Mouse (Mus musculus): ENCODE results near the gene Smco4.

DNA sequence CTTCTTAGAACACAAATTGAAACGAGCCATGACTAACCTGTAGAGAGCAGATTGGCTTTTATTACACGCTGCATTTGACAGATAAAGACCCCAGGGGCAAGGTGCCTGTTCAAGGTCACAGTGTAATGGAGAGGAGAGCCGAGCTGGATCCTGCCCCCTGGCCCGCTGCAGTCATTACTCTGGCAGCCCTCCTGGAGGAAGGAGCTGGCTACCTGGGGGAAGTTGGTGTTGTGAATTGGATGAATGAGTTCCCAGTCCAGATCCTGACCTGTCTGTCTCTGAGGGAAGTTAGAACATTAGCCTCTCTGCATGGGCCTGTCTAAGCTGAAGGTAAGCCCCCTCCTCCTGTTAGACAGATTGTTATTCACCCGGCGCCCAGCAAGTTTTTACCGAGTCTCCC lies 9.2 kb downstream of the Smco4 start:
- no peak for TF ChIP-seq CTCF (IDR thresholded peaks at IDR 0.05 in 2 of 3, conservative IDR thresholded peaks at IDR 0.05 in 1 of 3; ENCODE audit: control insufficient read depth in 1 of 3, insufficient read depth in 1 of 3, low read depth in 2 of 3, low read length in 3 of 3, poor library complexity in 1 of 3, severe bottlenecking in 1 of 3)
- TF ChIP-seq ETS1 (IDR thresholded peaks at IDR 0.05; ENCODE audit: low read depth, low read length), result no peak
- no peak for TF ChIP-seq SIN3A (IDR thresholded peaks at IDR 0.05; ENCODE audit: low read length)
- TF ChIP-seq POLR2A (IDR thresholded peaks at IDR 0.05; ENCODE audit: control insufficient read depth in 1 of 2, insufficient read depth in 1 of 2, low read depth in 1 of 2, low read length in 2 of 2, poor library complexity in 1 of 2), result no peak
- no peak for TF ChIP-seq KAT2A (conservative IDR thresholded peaks at IDR 0.05; ENCODE audit: low read depth, low read length)
- no peak for TF ChIP-seq HCFC1 (IDR thresholded peaks at IDR 0.05; ENCODE audit: low read depth, low read length)
- TF ChIP-seq MAFK (IDR thresholded peaks at IDR 0.05; ENCODE audit: borderline replicate concordance, low read depth, low read length), result no peak
- TF ChIP-seq MXI1 (IDR thresholded peaks at IDR 0.05; ENCODE audit: low read depth, low read length), result no peak
- TF ChIP-seq TAL1 (IDR thresholded peaks at IDR 0.05; ENCODE audit: low read length), result no peak
- TF ChIP-seq E2F4 (IDR thresholded peaks at IDR 0.05; ENCODE audit: borderline replicate concordance, low read depth, low read length), result no peak
- TF ChIP-seq USF2 (IDR thresholded peaks at IDR 0.05; ENCODE audit: borderline replicate concordance in 1 of 2, insufficient read depth in 1 of 2, low read depth in 1 of 2, low read length in 2 of 2), result no peak

Measured in MEL (cell line).